Mouse (Mus musculus) heart, embryonic 14.5 days (tissue): ENCODE data around the gene Atf6. TPM values are rescaled to one million over a fixed set of nuclear protein-coding genes. Genes with fewer than 3 reads are reported as not detected.

Experiments used
- ATAC-seq: fragments of 200-750 bp; cut with Nextera tagmentation; 2 replicates; pipeline ENCODE4 v1.8.0; 2017; ENCODE audit warnings: low read depth, moderate TSS enrichment; ENCODE audit not compliant: insufficient number of reproducible peaks, insufficient read depth, low FRiP score
- H3K27ac ChIP-seq, 2 experiments: fragments of 200-500 bp in 1 of 2; fragments of 300-500 bp in 1 of 2; sonication (generic) in 1 of 2; replicated peaks in 1 of 2; 2 replicates each; pipeline ENCODE4 v1.5.1; 2012 to 2014; ENCODE audit warnings: low read depth in 2 of 2, low read length in 2 of 2, control low read depth in 1 of 2, mild to moderate bottlenecking in 1 of 2, mixed read lengths in 1 of 2; ENCODE audit not compliant: control insufficient read depth in 1 of 2, insufficient read depth in 1 of 2
- H3K27me3 ChIP-seq: fragments of 300-500 bp; sonication (generic); 2 replicates; pipeline ENCODE4 v1.6.1; 2014; ENCODE audit warnings: mild to moderate bottlenecking, low read length, control low read depth; ENCODE audit not compliant: control insufficient read depth, insufficient read depth
- H3K36me3 ChIP-seq: fragments of 300-500 bp; sonication (generic); 2 replicates; pipeline ENCODE4 v1.6.1; 2014; ENCODE audit warnings: mild to moderate bottlenecking, control low read depth, low read length, mixed read lengths; ENCODE audit not compliant: control insufficient read depth, insufficient read depth
- H3K4me1 ChIP-seq, 2 experiments: fragments of 200-500 bp in 1 of 2; fragments of 300-500 bp in 1 of 2; sonication (generic) in 1 of 2; 2 replicates each; pipeline ENCODE4 v1.6.1; 2012 to 2014; ENCODE audit warnings: low read length in 2 of 2, control low read depth in 1 of 2, mixed read lengths in 1 of 2; ENCODE audit not compliant: control insufficient read depth in 2 of 2, insufficient read depth in 2 of 2
- H3K4me2 ChIP-seq: fragments of 300-500 bp; sonication (generic); 2 replicates; pipeline ENCODE4 v1.6.1; 2014; ENCODE audit warnings: mild to moderate bottlenecking, low read length
- H3K4me3 ChIP-seq, 2 experiments: fragments of 200-500 bp in 1 of 2; fragments of 300-500 bp in 1 of 2; sonication (generic) in 1 of 2; 2 replicates each; pipeline ENCODE4 v1.5.1; 2012 to 2014; ENCODE audit warnings: low read length in 2 of 2, mild to moderate bottlenecking in 2 of 2, control low read depth in 1 of 2, low read depth in 1 of 2, moderate library complexity in 1 of 2; ENCODE audit not compliant: control insufficient read depth in 1 of 2, insufficient read depth in 1 of 2
- H3K9ac ChIP-seq: fragments of 300-500 bp; sonication (generic); 2 replicates; pipeline ENCODE4 v1.6.1; 2014; ENCODE audit warnings: mild to moderate bottlenecking, low read length
- H3K9me3 ChIP-seq: fragments of 300-500 bp; sonication (generic); 2 replicates; pipeline ENCODE4 v1.6.1; 2016; ENCODE audit warnings: low read length, control low read depth; ENCODE audit not compliant: control insufficient read depth
- WGBS: fragments of 180-500 bp; shearing (Covaris S2); extraction: QIAGEN DNeasy Blood & Tissue Kit; methylation state at CpG from one replicate; pipeline ENCODE4 v1.1.7; 2014; 5-methylcytosine and 5-hydroxymethylcytosine counted together
- polyA plus RNA-seq: library from polyadenylated mRNA; unstranded; fragments of >200 nt; fragmentation: Nextera tagmentation; extraction: Ambion mirVana; gene quantifications from 2 replicates; pipeline ENCODE4 v1.2.1, GENCODE M21; 2014

The Atf6 gene
- polyA plus RNA-seq, 1 experiment from 2014 or later, result 14.4 TPM

DNA sequence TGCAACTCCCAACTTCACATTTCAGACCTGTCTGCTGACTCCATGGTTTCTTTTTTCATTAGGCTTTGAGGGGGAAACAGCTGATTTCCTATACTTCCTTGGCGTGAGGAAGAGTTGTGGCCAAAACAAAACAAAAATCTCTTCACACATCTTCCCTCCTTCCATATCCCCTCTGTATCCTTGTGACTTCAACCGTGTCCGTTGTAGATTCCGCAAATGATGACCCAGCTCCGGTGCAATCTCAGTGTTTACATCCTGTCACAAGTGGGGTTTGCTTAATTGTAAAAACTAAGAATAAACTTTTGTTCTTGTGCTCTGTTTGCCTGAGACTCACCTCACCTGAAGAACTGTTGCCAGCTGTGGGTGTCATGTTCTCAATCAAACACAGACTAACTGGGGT is 35.9 kb upstream of the Atf6 start:
- Histone ChIP-seq H3K27me3 (peaks cover 51% of the 10 kb centered on the region), H3K27ac (no peak overlapping the region), H3K36me3 (no peaks in the 10 kb centered on the region), H3K9ac (no peak overlapping the region), H3K4me3 (no peak overlapping the region), H3K4me2 (no peak overlapping the region), H3K4me1 (peaks cover 2 to 5% of the 10 kb centered on the region in 2 experiments; a peak in 3 of 4 replicates), H3K9me3 (no peaks in the 10 kb centered on the region)
- WGBS, result 63% methylated on average over 5 of the region's 5 CpGs
- ATAC-seq, result no peak

DNA sequence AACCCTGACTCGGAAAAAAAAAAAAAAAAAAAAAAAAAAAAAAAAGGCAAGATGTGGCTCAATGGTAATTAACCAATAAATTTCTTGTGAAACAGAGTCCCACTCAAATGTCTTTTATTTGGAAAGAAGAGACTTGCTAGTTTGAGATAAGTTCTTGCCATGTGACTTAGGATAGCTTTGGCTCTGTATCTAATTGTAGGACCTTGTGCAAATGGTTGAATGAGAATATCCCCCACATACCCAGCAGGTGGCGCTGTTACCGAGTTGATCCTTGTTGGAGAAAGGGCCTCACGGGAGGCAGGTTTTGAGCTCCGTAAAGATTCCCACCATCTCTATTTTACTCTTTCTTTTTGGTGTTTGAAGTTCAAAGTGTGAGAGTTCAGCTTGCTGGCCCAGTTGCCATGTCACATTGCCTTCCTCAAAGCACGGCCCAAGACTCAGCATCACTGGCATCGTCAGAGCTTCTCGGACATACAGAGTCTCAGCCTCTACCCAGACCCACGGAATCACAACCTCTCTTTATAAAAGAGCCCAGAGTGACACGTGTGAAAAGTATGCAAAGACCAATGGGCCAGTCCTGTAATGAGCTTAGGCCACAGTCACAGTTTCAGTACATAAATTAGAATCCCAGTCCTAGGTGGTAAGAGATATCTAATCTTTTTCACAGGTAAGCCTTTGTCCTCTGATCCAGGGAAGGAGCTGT is 34.1 kb upstream of the Atf6 start:
- H3K9ac ChIP-seq, result no peak overlapping the region
- ATAC-seq, result no peak
- no peaks in the 10 kb centered on the region for H3K36me3 ChIP-seq
- peak overlapping the region; percentile 49 for H3K4me2 ChIP-seq
- H3K4me1 ChIP-seq, result no peaks in the 10 kb centered on the region; a peak in 2 of 4 replicates
- H3K27me3 ChIP-seq, result peaks cover 47% of the 10 kb centered on the region
- no peak overlapping the region; a peak in 1 of 4 replicates for H3K4me3 ChIP-seq
- H3K9me3 ChIP-seq, result no peaks in the 10 kb centered on the region
- no peak overlapping the region for H3K27ac ChIP-seq
- WGBS, result 32% methylated on average over 10 of the region's 10 CpGs

- Histone ChIP-seq H3K27ac (no peak overlapping the region), H3K36me3 (no peaks in the 10 kb centered on the region), H3K9me3 (no peaks in the 10 kb centered on the region), H3K9ac (no peak overlapping the region; the same call in 1 of the 2 replicates), H3K4me1 (no peaks in the 10 kb centered on the region; a peak in 2 of 4 replicates), H3K4me2 (peak overlapping the region; percentile 49), H3K27me3 (peaks cover 40% of the 10 kb centered on the region), H3K4me3 (no peak overlapping the region; a peak in 1 of 4 replicates)
- 24% methylated on average over 10 of the region's 10 CpGs for WGBS
- no peak for ATAC-seq
Observed at GRCm38 (mm10) chr1:170900799-170901467, 33.4 kb upstream of the Atf6 start.

DNA sequence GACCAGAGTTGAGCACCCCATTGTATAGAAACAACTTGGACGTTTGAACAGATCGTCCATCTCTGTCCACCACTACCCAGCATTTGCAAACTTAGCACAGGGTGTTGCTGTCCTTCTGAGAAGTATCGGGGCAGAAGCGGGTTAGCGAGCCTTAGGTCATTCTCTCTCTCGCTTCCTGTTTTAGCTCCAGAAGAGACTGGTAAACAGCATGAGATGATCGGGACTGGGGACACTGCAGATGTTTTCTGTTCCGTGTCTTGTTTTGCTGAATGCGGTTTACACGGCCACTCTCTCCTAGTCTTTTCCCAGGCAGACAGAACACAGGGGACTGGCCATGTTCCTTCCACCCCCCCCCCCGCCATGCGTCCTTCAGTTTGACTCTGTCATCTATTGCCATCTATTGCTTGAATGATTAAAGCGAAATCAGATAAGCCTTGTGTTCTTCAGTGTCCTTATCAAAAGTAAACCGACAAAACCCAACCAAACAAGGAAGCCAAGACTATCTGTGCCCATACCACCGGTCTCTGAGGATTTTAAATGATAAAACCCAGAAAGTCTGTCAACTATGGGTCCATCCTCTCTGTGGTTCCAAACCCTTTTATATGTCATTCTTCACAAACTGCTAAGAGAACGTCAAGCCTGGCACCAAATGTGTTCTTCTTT is 31.0 kb upstream of the Atf6 start:
- no peak for ATAC-seq
- peaks cover 30% of the 10 kb centered on the region for H3K27me3 ChIP-seq
- 58% methylated on average over 16 of the region's 16 CpGs for WGBS
- no peak overlapping the region for H3K4me2 ChIP-seq
- H3K9ac ChIP-seq, result no peak overlapping the region
- no peaks in the 10 kb centered on the region for H3K36me3 ChIP-seq
- H3K27ac ChIP-seq, result no peak overlapping the region
- H3K9me3 ChIP-seq, result no peaks in the 10 kb centered on the region
- no peaks in the 10 kb centered on the region; a peak in 2 of 4 replicates for H3K4me1 ChIP-seq
- no peak overlapping the region for H3K4me3 ChIP-seq

GRCm38 (mm10) chr1:170896651-170897281 is 29.2 kb upstream of the Atf6 start:
- H3K36me3 ChIP-seq, result no peaks in the 10 kb centered on the region
- H3K9me3 ChIP-seq, result no peaks in the 10 kb centered on the region

GRCm38 (mm10) chr1:170894603-170895602 is 27.3 kb upstream of the Atf6 start:
- H3K4me1 ChIP-seq, result no peaks in the 10 kb centered on the region; a peak in 1 of 4 replicates
- H3K27me3 ChIP-seq, result peaks cover 14% of the 10 kb centered on the region
- H3K9ac ChIP-seq, result no peak overlapping the region
- no peak overlapping the region for H3K27ac ChIP-seq
- no peak for ATAC-seq
- no peaks in the 10 kb centered on the region for H3K9me3 ChIP-seq
- H3K4me3 ChIP-seq, result no peak overlapping the region
- H3K36me3 ChIP-seq, result no peaks in the 10 kb centered on the region
- H3K4me2 ChIP-seq, result no peak overlapping the region
- 58% methylated on average over 9 of the region's 9 CpGs for WGBS

More at GRCm38 (mm10) chr1:170896651-170897281, 29.2 kb upstream of the Atf6 start:
- Histone ChIP-seq H3K9ac (no peak overlapping the region), H3K27ac (no peak overlapping the region), H3K27me3 (peaks cover 14% of the 10 kb centered on the region), H3K4me2 (no peak overlapping the region), H3K4me1 (no peaks in the 10 kb centered on the region; a peak in 2 of 4 replicates), H3K4me3 (no peak overlapping the region)
- ATAC-seq, result no peak
- WGBS, result 73% methylated on average over 5 of the region's 5 CpGs
